Mouse (Mus musculus): Measurements from ENCODE around the gene Gm21627.
"Not testable (repeated sequence)": the region's sequence is repeated elsewhere in the genome, so short reads cannot be mapped to it uniquely, and the experiment has no call there.

Gm21627 gene

GRCm38 (mm10) chrY:63228127-63228526 lies at the start of gene Gm21627:
TSS of gene Gm21627 (plus strand) at chrY:63228427.
- DNase-seq: not testable (repeated sequence)

Measured in cerebellum, adult 9-11 months (tissue).